Mouse (Mus musculus) embryonic facial prominence, embryonic 14.5 days (tissue): Measurements from ENCODE around the gene Cinp. TPM values are rescaled to one million over a fixed set of nuclear protein-coding genes. Genes with fewer than 3 reads are reported as not detected.

Experiments
- ATAC-seq: fragments of 200-750 bp; cut with Nextera tagmentation; 2 replicates; pipeline ENCODE4 v1.8.0; 2017; ENCODE audit warnings: low read depth, moderate number of reproducible peaks, moderate TSS enrichment
- DNase-seq: peaks from one replicate; pipeline ENCODE4 v3.0.0-alpha.2; 2015; ENCODE audit warnings: low spot score
- H3K27ac ChIP-seq: fragments of 300-500 bp; sonication (generic); replicated peaks from 2 replicates; pipeline ENCODE4 v1.5.1; 2014; ENCODE audit warnings: low read depth, mild to moderate bottlenecking, low read length, moderate library complexity
- H3K27me3 ChIP-seq: fragments of 300-500 bp; sonication (generic); replicated peaks from 2 replicates; pipeline ENCODE4 v1.6.1; 2014; ENCODE audit warnings: low read length; ENCODE audit not compliant: control insufficient read depth, insufficient read depth
- H3K36me3 ChIP-seq: fragments of 300-500 bp; sonication (generic); 2 replicates; pipeline ENCODE4 v1.6.1; 2014; ENCODE audit warnings: low read length, mixed read lengths; ENCODE audit not compliant: control insufficient read depth, insufficient read depth
- H3K4me1 ChIP-seq: fragments of 300-500 bp; sonication (generic); 2 replicates; pipeline ENCODE4 v1.6.1; 2014; ENCODE audit warnings: antibody characterized with exemption, low read length; ENCODE audit not compliant: control insufficient read depth, insufficient read depth
- H3K4me2 ChIP-seq: fragments of 300-500 bp; sonication (generic); 2 replicates; pipeline ENCODE4 v1.6.1; 2014; ENCODE audit warnings: low read depth, mild to moderate bottlenecking, low read length, moderate library complexity, mixed read lengths
- H3K4me3 ChIP-seq: fragments of 300-500 bp; sonication (generic); 2 replicates; pipeline ENCODE4 v1.5.1; 2014; ENCODE audit warnings: low read depth, mild to moderate bottlenecking, low read length
- H3K9ac ChIP-seq: fragments of 300-500 bp; sonication (generic); 2 replicates; pipeline ENCODE4 v1.6.1; 2014; ENCODE audit warnings: low read depth, mild to moderate bottlenecking, low read length, moderate library complexity, mixed read lengths
- H3K9me3 ChIP-seq: fragments of 300-500 bp; sonication (generic); 2 replicates; pipeline ENCODE4 v1.6.1; 2016; ENCODE audit warnings: low read length; ENCODE audit not compliant: control insufficient read depth
- WGBS: fragments of 180-500 bp; shearing (Covaris S2); extraction: QIAGEN DNeasy Blood & Tissue Kit; methylation state at CpG from one replicate; pipeline ENCODE4 v1.1.7; 2014; 5-methylcytosine and 5-hydroxymethylcytosine counted together
- polyA plus RNA-seq: library from polyadenylated mRNA; unstranded; fragments of >200 nt; fragmentation: Nextera tagmentation; extraction: Ambion mirVana; gene quantifications from 2 replicates; pipeline ENCODE4 v1.2.1, GENCODE M21; 2014

The Cinp gene
- polyA plus RNA-seq, 1 experiment from 2014 or later: 75.0 TPM

- ATAC-seq (peak; percentile 13; the same call in 1 of the 2 replicates), DNase-seq (no peak)
- 1% methylated on average over 42 of the region's 42 CpGs for WGBS
- Histone ChIP-seq H3K27ac (peak overlapping the region; percentile 53), H3K27me3 (0 out of 2 replicates have a peak, but pooled peaks cover 5% of the 10 kb centered on the region), H3K9ac (peak overlapping the region; percentile 64), H3K4me3 (peak overlapping the region; percentile 49), H3K4me2 (peak overlapping the region; percentile 74), H3K9me3 (no peaks in the 10 kb centered on the region), H3K36me3 (no peaks in the 10 kb centered on the region), H3K4me1 (peaks cover 6% of the 10 kb centered on the region; the same call in 1 of the 2 replicates)
These were observed 44.5 kb downstream of the Cinp start for GRCm38 (mm10) chr12:110844227-110845130.

- peak; percentile 77 for DNase-seq
- Histone ChIP-seq H3K4me3 (peak overlapping the region; percentile 49), H3K4me1 (peaks cover 6% of the 10 kb centered on the region; the same call in 1 of the 2 replicates), H3K4me2 (peak overlapping the region; percentile 74), H3K9me3 (no peaks in the 10 kb centered on the region), H3K27ac (no peak overlapping the region), H3K9ac (peak overlapping the region; percentile 64), H3K27me3 (0 out of 2 replicates have a peak, but pooled peaks cover 5% of the 10 kb centered on the region), H3K36me3 (no peaks in the 10 kb centered on the region)
- no peak for ATAC-seq
- 20% methylated on average over 32 of the region's 32 CpGs for WGBS
These were observed 45.5 kb downstream of the Cinp start for GRCm38 (mm10) chr12:110843194-110844048.

- no peak overlapping the region for H3K27ac ChIP-seq
- no peaks in the 10 kb centered on the region for H3K9me3 ChIP-seq
- H3K4me1 ChIP-seq: peaks cover 11% of the 10 kb centered on the region
- no peak for ATAC-seq
- no peak for DNase-seq
- H3K4me3 ChIP-seq: no peak overlapping the region
- H3K27me3 ChIP-seq: 0 out of 2 replicates have a peak, but pooled peaks cover 5% of the 10 kb centered on the region
- H3K9ac ChIP-seq: no peak overlapping the region
- no peaks in the 10 kb centered on the region for H3K36me3 ChIP-seq
- H3K4me2 ChIP-seq: no peak overlapping the region
- WGBS: 62% methylated on average over 5 of the region's 5 CpGs
These were observed 47.0 kb downstream of the Cinp start for GRCm38 (mm10) chr12:110841731-110842493.

GRCm38 (mm10) chr12:110840348-110841198 is 48.4 kb downstream of the Cinp start, which contains the start of gene Mok:
Gene Mok (minus strand): TSS chr12:110840939.
- DNase-seq: peak; percentile 97
- no peaks in the 10 kb centered on the region for H3K27me3 ChIP-seq
- no peaks in the 10 kb centered on the region for H3K9me3 ChIP-seq
- H3K4me1 ChIP-seq: peaks cover 12% of the 10 kb centered on the region
- H3K36me3 ChIP-seq: no peaks in the 10 kb centered on the region
- ATAC-seq: peak; percentile 76
- H3K4me2 ChIP-seq: peak within 1 kb of the TSS; percentile 57
- no peak within 1 kb of the TSS; the same call in 1 of the 2 replicates for H3K27ac ChIP-seq
- WGBS: under 1% methylated on average over 63 of the region's 71 CpGs
- peak within 1 kb of the TSS; percentile 70 for H3K9ac ChIP-seq
- H3K4me3 ChIP-seq: peak within 1 kb of the TSS; percentile 71

GRCm38 (mm10) chr12:110837850-110838249 is 51.1 kb downstream of the Cinp start:
- no peak overlapping the region for H3K4me3 ChIP-seq
- ATAC-seq (no peak), DNase-seq (no peak)
- H3K9ac ChIP-seq: no peak overlapping the region
- H3K36me3 ChIP-seq: no peaks in the 10 kb centered on the region
- 89% methylated on average over 8 of the region's 8 CpGs for WGBS
- H3K4me2 ChIP-seq: no peak overlapping the region
- no peaks in the 10 kb centered on the region for H3K27me3 ChIP-seq
- peaks cover 10% of the 10 kb centered on the region for H3K4me1 ChIP-seq
- H3K27ac ChIP-seq: no peak overlapping the region
- no peaks in the 10 kb centered on the region for H3K9me3 ChIP-seq

- no peaks in the 10 kb centered on the region for H3K27me3 ChIP-seq
- no peak overlapping the region for H3K4me3 ChIP-seq
- no peaks in the 10 kb centered on the region for H3K9me3 ChIP-seq
- H3K27ac ChIP-seq: 0 out of 2 replicates have a peak overlapping the region, but pooled peaks have one; percentile 15
- H3K9ac ChIP-seq: 0 out of 2 replicates have a peak overlapping the region, but pooled peaks have one; percentile 14
- DNase-seq (no peak), ATAC-seq (no peak)
- H3K36me3 ChIP-seq: no peaks in the 10 kb centered on the region
- peaks cover 10% of the 10 kb centered on the region for H3K4me1 ChIP-seq
- no peak overlapping the region; the same call in 1 of the 2 replicates for H3K4me2 ChIP-seq
- 39% methylated on average over 5 of the region's 5 CpGs for WGBS
These were observed 51.6 kb downstream of the Cinp start for GRCm38 (mm10) chr12:110837192-110837841.

GRCm38 (mm10) chr12:110836729-110837128 is 52.2 kb downstream of the Cinp start:
- H3K4me3 ChIP-seq: no peak overlapping the region
- H3K4me1 ChIP-seq: peaks cover 10% of the 10 kb centered on the region
- no peak overlapping the region for H3K4me2 ChIP-seq
- 0 out of 2 replicates have a peak overlapping the region, but pooled peaks have one; percentile 15 for H3K27ac ChIP-seq
- H3K36me3 ChIP-seq: no peaks in the 10 kb centered on the region
- 28% methylated on average over 6 of the region's 6 CpGs for WGBS
- no peaks in the 10 kb centered on the region for H3K27me3 ChIP-seq
- ATAC-seq (no peak), DNase-seq (no peak)
- no peaks in the 10 kb centered on the region for H3K9me3 ChIP-seq
- 0 out of 2 replicates have a peak overlapping the region, but pooled peaks have one; percentile 14 for H3K9ac ChIP-seq
